Mouse (Mus musculus) brown adipose tissue, adult 24 weeks (tissue): ENCODE data around the gene Klc4. TPM values are rescaled to one million over a fixed set of nuclear protein-coding genes. Genes with fewer than 3 reads are reported as not detected.
A peak's percentile ranks its signal among the peaks of the same experiment; 100 is the strongest.

Experiments
- H3K27ac ChIP-seq: fragments of 200-500 bp; replicated peaks from 2 replicates; pipeline ENCODE4 v1.5.1; 2012; ENCODE audit warnings: low read depth, mild to moderate bottlenecking, low read length
- H3K4me1 ChIP-seq: fragments of 200-500 bp; 2 replicates; pipeline ENCODE4 v1.6.1; 2012; ENCODE audit warnings: low read length, mixed read lengths; ENCODE audit not compliant: control insufficient read depth, insufficient read depth, insufficient read length
- H3K4me3 ChIP-seq: fragments of 200-500 bp; 2 replicates; pipeline ENCODE4 v1.5.1; 2012; ENCODE audit warnings: low read depth, mild to moderate bottlenecking, low read length, moderate library complexity; ENCODE audit not compliant: insufficient read depth
- polyA plus RNA-seq: library from polyadenylated mRNA; stranded (reverse); fragments of >200 nt; gene quantifications from 2 replicates; pipeline ENCODE4 v1.2.4, GENCODE M21; 2012; ENCODE audit not compliant: missing spikeins, insufficient read depth, insufficient read length

Gene Klc4
- polyA plus RNA-seq, 1 experiment: 15.7 TPM

GRCm38 (mm10) chr17:46597956-46598355, 47.9 kb downstream of the Klc4 start:
- Histone ChIP-seq H3K4me1 (no peaks in the 10 kb centered on the region), H3K27ac (no peak overlapping the region), H3K4me3 (no peak overlapping the region)

- Histone ChIP-seq H3K4me1 (no peaks in the 10 kb centered on the region), H3K4me3 (no peak overlapping the region), H3K27ac (no peak overlapping the region)
Observed at GRCm38 (mm10) chr17:46595336-46595735, 50.5 kb downstream of the Klc4 start.

GRCm38 (mm10) chr17:46594606-46595005, 51.2 kb downstream of the Klc4 start:
- no peaks in the 10 kb centered on the region for H3K4me1 ChIP-seq
- H3K4me3 ChIP-seq: no peak overlapping the region
- no peak overlapping the region for H3K27ac ChIP-seq

GRCm38 (mm10) chr17:46593124-46593523, 52.7 kb downstream of the Klc4 start:
- no peak overlapping the region for H3K27ac ChIP-seq

GRCm38 (mm10) chr17:46591406-46591805, 54.4 kb downstream of the Klc4 start:
- Histone ChIP-seq H3K4me3 (no peak overlapping the region), H3K4me1 (no peaks in the 10 kb centered on the region), H3K27ac (0 out of 2 replicates have a peak overlapping the region, but pooled peaks have one; percentile 34)

More at GRCm38 (mm10) chr17:46593124-46593523, 52.7 kb downstream of the Klc4 start:
- Histone ChIP-seq H3K4me3 (no peak overlapping the region), H3K4me1 (no peaks in the 10 kb centered on the region)

- Histone ChIP-seq H3K4me1 (no peaks in the 10 kb centered on the region), H3K27ac (no peak overlapping the region), H3K4me3 (no peak overlapping the region)
Observed at GRCm38 (mm10) chr17:46590439-46590838, 55.4 kb downstream of the Klc4 start.

- Histone ChIP-seq H3K4me1 (no peaks in the 10 kb centered on the region), H3K27ac (no peak overlapping the region)
Observed at GRCm38 (mm10) chr17:46589635-46590314, 56.0 kb downstream of the Klc4 start.

GRCm38 (mm10) chr17:46588913-46589312, 56.9 kb downstream of the Klc4 start:
- Histone ChIP-seq H3K4me1 (no peaks in the 10 kb centered on the region), H3K4me3 (no peak overlapping the region), H3K27ac (no peak overlapping the region)

More at GRCm38 (mm10) chr17:46589635-46590314, 56.0 kb downstream of the Klc4 start:
- no peak overlapping the region for H3K4me3 ChIP-seq

- H3K4me3 ChIP-seq: no peak overlapping the region
- no peaks in the 10 kb centered on the region for H3K4me1 ChIP-seq
- no peak overlapping the region for H3K27ac ChIP-seq
Observed at GRCm38 (mm10) chr17:46588173-46588572, 57.6 kb downstream of the Klc4 start.

- Histone ChIP-seq H3K4me3 (no peak overlapping the region), H3K27ac (no peak overlapping the region), H3K4me1 (no peaks in the 10 kb centered on the region)
Observed at GRCm38 (mm10) chr17:46586327-46586726, 59.5 kb downstream of the Klc4 start.

Other genes with a start within 250 kb of the Klc4 start
- not detected in 2 replicates for gene Crip3, start 217.1 kb downstream of the Klc4 start, polyA plus RNA-seq
- not detected in 2 replicates for gene Slc22a7, start 207.6 kb downstream of the Klc4 start, polyA plus RNA-seq
- not detected in 2 replicates for gene Ttbk1, start 158.3 kb downstream of the Klc4 start, polyA plus RNA-seq
- 0.87 TPM in 1 of 2 replicates, not detected in the other for gene Dnph1, start 149.3 kb downstream of the Klc4 start, polyA plus RNA-seq
- gene Cul9, start 99.6 kb downstream of the Klc4 start, polyA plus RNA-seq: 11.6 and 14.5 TPM in 2 replicates
- 17.6 and 19.1 TPM in 2 replicates for gene Srf, start 89.8 kb downstream of the Klc4 start, polyA plus RNA-seq
- gene Ptk7, start 16.5 kb downstream of the Klc4 start, polyA plus RNA-seq: 0.42 TPM in 1 of 2 replicates, not detected in the other
- 118 and 151 TPM in 2 replicates for gene Mrpl2, start 207 bp upstream of the Klc4 start, polyA plus RNA-seq
- 8.9 and 13.8 TPM in 2 replicates for gene Cul7, start 4.3 kb upstream of the Klc4 start, polyA plus RNA-seq
- gene Rrp36, start 28.3 kb upstream of the Klc4 start, polyA plus RNA-seq: 19.7 and 20.6 TPM in 2 replicates
- 121 and 148 TPM in 2 replicates for gene Mea1, start 32.8 kb upstream of the Klc4 start, polyA plus RNA-seq
- gene Klhdc3, start 34.9 kb upstream of the Klc4 start, polyA plus RNA-seq: 24.2 and 24.8 TPM in 2 replicates
- 33.3 and 37.8 TPM in 2 replicates for gene Ppp2r5d, start 59.1 kb upstream of the Klc4 start, polyA plus RNA-seq
- 42.3 and 56.0 TPM in 2 replicates for gene Pex6, start 65.4 kb upstream of the Klc4 start, polyA plus RNA-seq
- gene Gnmt, start 83.1 kb upstream of the Klc4 start, polyA plus RNA-seq: 4.0 TPM in 1 of 2 replicates, not detected in the other
- 14.2 and 16.3 TPM in 2 replicates for gene Cnpy3, start 106.2 kb upstream of the Klc4 start, polyA plus RNA-seq
- gene Ptcra, start 117.7 kb upstream of the Klc4 start, polyA plus RNA-seq: not detected in 2 replicates
- 62.8 and 70.6 TPM in 2 replicates for gene 2310039H08Rik, start 126.6 kb upstream of the Klc4 start, polyA plus RNA-seq
- 51.1 and 77.6 TPM in 2 replicates for gene Rpl7l1, start 136.7 kb upstream of the Klc4 start, polyA plus RNA-seq
- 5.3 and 9.8 TPM in 2 replicates for gene Bicral, start 212.5 kb upstream of the Klc4 start, polyA plus RNA-seq
- 10.1 TPM in 2 replicates for gene Tbcc, start 244.7 kb upstream of the Klc4 start, polyA plus RNA-seq